Mouse (Mus musculus) right cerebral cortex, adult 18-20 months (tissue): Measurements from ENCODE around the gene C1qc.

Experiments used
- DNase-seq: peaks from one replicate; pipeline ENCODE4 v3.0.0; 2022; ENCODE audit warnings: mixed read lengths

Gene C1qc

GRCm38 (mm10) chr4:136892811-136893210, at the start of gene C1qc:
Gene C1qc, minus strand, starts transcription at chr4:136893065.
- DNase-seq, result no peak

- no peak for DNase-seq
These were observed 45.1 kb upstream of the C1qc start for GRCm38 (mm10) chr4:136937935-136938334.

- no peak for DNase-seq
These were observed 44.5 kb upstream of the C1qc start for GRCm38 (mm10) chr4:136937344-136937743.

- no peak for DNase-seq
These were observed 42.1 kb upstream of the C1qc start for GRCm38 (mm10) chr4:136934746-136935613.

GRCm38 (mm10) chr4:136930474-136930873, 37.6 kb upstream of the C1qc start:
- DNase-seq, result no peak

GRCm38 (mm10) chr4:136928928-136929327, 36.1 kb upstream of the C1qc start:
- no peak for DNase-seq

GRCm38 (mm10) chr4:136925804-136926203, 32.9 kb upstream of the C1qc start:
- DNase-seq, result no peak

GRCm38 (mm10) chr4:136924529-136924928, 31.7 kb upstream of the C1qc start:
- DNase-seq, result no peak

- DNase-seq, result no peak
These were observed 26.7 kb upstream of the C1qc start for GRCm38 (mm10) chr4:136919526-136919925.

GRCm38 (mm10) chr4:136918834-136919233, 26.0 kb upstream of the C1qc start:
- no peak for DNase-seq

GRCm38 (mm10) chr4:136917165-136917524, 24.3 kb upstream of the C1qc start:
- no peak for DNase-seq

- DNase-seq, result no peak
These were observed 23.7 kb upstream of the C1qc start for GRCm38 (mm10) chr4:136916359-136917164.

GRCm38 (mm10) chr4:136912841-136913240, 20.0 kb upstream of the C1qc start:
- DNase-seq, result no peak

GRCm38 (mm10) chr4:136911804-136912203, 18.9 kb upstream of the C1qc start:
- no peak for DNase-seq

- DNase-seq, result no peak
These were observed 18.4 kb upstream of the C1qc start for GRCm38 (mm10) chr4:136911211-136911646.

- no peak for DNase-seq
These were observed 14.9 kb upstream of the C1qc start for GRCm38 (mm10) chr4:136907809-136908208.

GRCm38 (mm10) chr4:136907033-136907432, 14.2 kb upstream of the C1qc start:
- DNase-seq, result no peak

- no peak for DNase-seq
These were observed 12.1 kb upstream of the C1qc start for GRCm38 (mm10) chr4:136904767-136905539.

- DNase-seq, result no peak
These were observed 6.3 kb upstream of the C1qc start for GRCm38 (mm10) chr4:136899154-136899553.

GRCm38 (mm10) chr4:136898637-136899036, 5.8 kb upstream of the C1qc start, which contains the start of gene C1qa:
Gene C1qa, minus strand, starts transcription at chr4:136898803.
- no peak for DNase-seq

- no peak for DNase-seq
These were observed 5.3 kb upstream of the C1qc start for GRCm38 (mm10) chr4:136898084-136898598.

- no peak for DNase-seq
These were observed 3.6 kb upstream of the C1qc start for GRCm38 (mm10) chr4:136896461-136896860.

GRCm38 (mm10) chr4:136895861-136896260, 3.0 kb upstream of the C1qc start:
- DNase-seq, result no peak
